Mouse (Mus musculus) kidney, embryonic 16.5 days (tissue): Measurements from ENCODE around the gene Mrpl37. TPM values are rescaled to one million over a fixed set of nuclear protein-coding genes. Genes with fewer than 3 reads are reported as not detected.

Experiments used
- ATAC-seq: fragments of 200-750 bp; cut with Nextera tagmentation; 2 replicates; pipeline ENCODE4 v1.8.0; 2017; ENCODE audit warnings: moderate TSS enrichment; ENCODE audit not compliant: low FRiP score, low TSS enrichment
- H3K27ac ChIP-seq: fragments of 300-500 bp; sonication (generic); 2 replicates; pipeline ENCODE4 v1.5.1; 2014; ENCODE audit warnings: low read length
- H3K27me3 ChIP-seq: fragments of 300-500 bp; sonication (generic); 2 replicates; pipeline ENCODE4 v1.6.1; 2014; ENCODE audit warnings: low read length, control low read depth, mixed read lengths; ENCODE audit not compliant: insufficient read depth
- H3K36me3 ChIP-seq: fragments of 300-500 bp; sonication (generic); 2 replicates; pipeline ENCODE4 v1.6.1; 2014; ENCODE audit warnings: low read length, control low read depth, mixed read lengths; ENCODE audit not compliant: insufficient read depth
- H3K4me1 ChIP-seq: fragments of 300-500 bp; sonication (generic); 2 replicates; pipeline ENCODE4 v1.6.1; 2014; ENCODE audit warnings: low read length, control low read depth, mixed read lengths; ENCODE audit not compliant: insufficient read depth
- H3K4me2 ChIP-seq: fragments of 300-500 bp; sonication (generic); replicated peaks from 2 replicates; pipeline ENCODE4 v1.6.1; 2014; ENCODE audit warnings: low read depth, low read length
- H3K4me3 ChIP-seq: fragments of 300-500 bp; sonication (generic); 2 replicates; pipeline ENCODE4 v1.5.1; 2014; ENCODE audit warnings: mild to moderate bottlenecking, low read length
- H3K9ac ChIP-seq: fragments of 300-500 bp; sonication (generic); replicated peaks from 2 replicates; pipeline ENCODE4 v1.6.1; 2014; ENCODE audit warnings: low read length
- H3K9me3 ChIP-seq: fragments of 300-500 bp; sonication (generic); 2 replicates; pipeline ENCODE4 v1.6.1; 2016; ENCODE audit warnings: low read length, control low read depth
- WGBS: fragments of 180-500 bp; shearing (Covaris S2); extraction: QIAGEN DNeasy Blood & Tissue Kit; methylation state at CpG from one replicate; pipeline ENCODE4 v1.1.7; 2014; 5-methylcytosine and 5-hydroxymethylcytosine counted together
- polyA plus RNA-seq: library from polyadenylated mRNA; unstranded; fragments of >200 nt; fragmentation: Nextera tagmentation; extraction: Ambion mirVana; gene quantifications from 2 replicates; pipeline ENCODE4 v1.2.1, GENCODE M21; 2015

Mrpl37 gene
- polyA plus RNA-seq, 1 experiment from 2014 or later: 121 TPM

- no peak overlapping the region for H3K9ac ChIP-seq
- no peaks in the 10 kb centered on the region for H3K9me3 ChIP-seq
- 61% methylated on average over 4 of the region's 4 CpGs for WGBS
- ATAC-seq: no peak
- no peaks in the 10 kb centered on the region for H3K4me1 ChIP-seq
- H3K36me3 ChIP-seq: peaks cover 23% of the 10 kb centered on the region
- no peak overlapping the region for H3K27ac ChIP-seq
- H3K27me3 ChIP-seq: no peaks in the 10 kb centered on the region
- H3K4me3 ChIP-seq: no peak overlapping the region
- no peak overlapping the region for H3K4me2 ChIP-seq
Measured at GRCm38 (mm10) chr4:107051889-107052288, 14.8 kb downstream of the Mrpl37 start.

GRCm38 (mm10) chr4:107048568-107049162 lies 18.0 kb downstream of the Mrpl37 start:
- 93% methylated on average over 11 of the region's 11 CpGs for WGBS
- no peak overlapping the region for H3K4me2 ChIP-seq
- no peaks in the 10 kb centered on the region for H3K9me3 ChIP-seq
- H3K4me3 ChIP-seq: no peak overlapping the region
- no peak overlapping the region for H3K27ac ChIP-seq
- H3K36me3 ChIP-seq: peaks cover 26% of the 10 kb centered on the region
- no peak overlapping the region for H3K9ac ChIP-seq
- ATAC-seq: no peak
- H3K27me3 ChIP-seq: no peaks in the 10 kb centered on the region
- no peaks in the 10 kb centered on the region for H3K4me1 ChIP-seq

DNA sequence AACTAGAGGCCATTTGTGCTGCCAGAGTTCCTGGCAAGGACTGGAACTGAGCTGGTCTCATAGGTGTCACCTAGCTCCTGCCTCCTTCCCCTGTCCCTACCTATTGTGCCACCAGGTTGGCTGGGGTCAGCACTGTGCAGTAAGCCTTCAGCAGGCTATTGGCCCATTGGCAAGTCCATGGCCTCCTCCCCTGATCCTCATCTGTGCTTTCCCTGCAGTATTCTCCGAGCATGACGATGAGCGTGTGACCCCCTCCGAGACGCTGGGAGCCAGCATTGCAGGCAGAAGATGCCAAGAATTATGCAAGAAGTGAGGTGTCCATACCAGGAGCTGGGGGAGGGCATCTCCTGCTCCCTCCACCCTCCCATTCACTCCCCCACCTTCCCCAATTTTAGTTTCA lies 18.9 kb downstream of the Mrpl37 start:
- H3K4me2 ChIP-seq: no peak overlapping the region
- no peak overlapping the region for H3K27ac ChIP-seq
- no peaks in the 10 kb centered on the region for H3K4me1 ChIP-seq
- H3K9ac ChIP-seq: no peak overlapping the region
- WGBS: 82% methylated on average over 5 of the region's 5 CpGs
- H3K36me3 ChIP-seq: peaks cover 31% of the 10 kb centered on the region
- no peak for ATAC-seq
- no peaks in the 10 kb centered on the region for H3K9me3 ChIP-seq
- no peaks in the 10 kb centered on the region for H3K27me3 ChIP-seq
- H3K4me3 ChIP-seq: no peak overlapping the region

- H3K36me3 ChIP-seq: peaks cover 52% of the 10 kb centered on the region
- no peak overlapping the region for H3K4me2 ChIP-seq
- no peak for ATAC-seq
- H3K27me3 ChIP-seq: no peaks in the 10 kb centered on the region
- no peak overlapping the region for H3K4me3 ChIP-seq
- no peak overlapping the region for H3K9ac ChIP-seq
- no peaks in the 10 kb centered on the region for H3K9me3 ChIP-seq
- 98% methylated on average over 13 of the region's 13 CpGs for WGBS
- no peaks in the 10 kb centered on the region for H3K4me1 ChIP-seq
- no peak overlapping the region for H3K27ac ChIP-seq
Measured at GRCm38 (mm10) chr4:107045188-107045587, 21.5 kb downstream of the Mrpl37 start.

GRCm38 (mm10) chr4:107042304-107042703 lies 24.4 kb downstream of the Mrpl37 start:
- H3K27me3 ChIP-seq: no peaks in the 10 kb centered on the region
- no peak overlapping the region for H3K4me2 ChIP-seq
- WGBS: 91% methylated on average over 6 of the region's 6 CpGs
- no peak overlapping the region for H3K4me3 ChIP-seq
- H3K4me1 ChIP-seq: no peaks in the 10 kb centered on the region
- no peaks in the 10 kb centered on the region for H3K9me3 ChIP-seq
- H3K36me3 ChIP-seq: peaks cover 56% of the 10 kb centered on the region
- no peak overlapping the region for H3K9ac ChIP-seq
- no peak overlapping the region for H3K27ac ChIP-seq
- ATAC-seq: no peak

DNA sequence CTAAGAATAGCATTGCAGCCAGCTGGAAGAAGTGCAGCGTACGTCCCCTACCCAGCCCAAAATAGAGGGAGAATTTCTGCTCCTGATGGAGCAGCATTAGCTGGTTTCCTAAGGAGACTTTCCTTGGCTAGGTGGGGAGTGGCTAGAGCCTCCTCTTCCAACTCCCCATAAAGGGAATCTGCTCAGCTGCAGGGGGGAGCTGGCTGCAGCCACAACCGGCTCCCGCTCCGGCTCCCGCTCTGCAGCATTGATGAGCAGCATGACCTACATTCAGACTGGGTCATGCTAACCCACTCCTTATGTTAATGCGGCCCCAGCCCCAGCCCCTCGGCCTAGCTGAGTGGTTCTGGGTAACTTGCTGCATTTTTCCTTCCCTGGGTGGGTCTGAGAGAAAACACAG lies 27.4 kb downstream of the Mrpl37 start:
- no peaks in the 10 kb centered on the region for H3K4me1 ChIP-seq
- no peaks in the 10 kb centered on the region for H3K9me3 ChIP-seq
- no peak overlapping the region for H3K9ac ChIP-seq
- H3K36me3 ChIP-seq: peaks cover 61% of the 10 kb centered on the region
- no peak overlapping the region for H3K4me3 ChIP-seq
- no peak overlapping the region for H3K27ac ChIP-seq
- 78% methylated on average over 8 of the region's 8 CpGs for WGBS
- no peaks in the 10 kb centered on the region for H3K27me3 ChIP-seq
- no peak overlapping the region for H3K4me2 ChIP-seq
- ATAC-seq: no peak

DNA sequence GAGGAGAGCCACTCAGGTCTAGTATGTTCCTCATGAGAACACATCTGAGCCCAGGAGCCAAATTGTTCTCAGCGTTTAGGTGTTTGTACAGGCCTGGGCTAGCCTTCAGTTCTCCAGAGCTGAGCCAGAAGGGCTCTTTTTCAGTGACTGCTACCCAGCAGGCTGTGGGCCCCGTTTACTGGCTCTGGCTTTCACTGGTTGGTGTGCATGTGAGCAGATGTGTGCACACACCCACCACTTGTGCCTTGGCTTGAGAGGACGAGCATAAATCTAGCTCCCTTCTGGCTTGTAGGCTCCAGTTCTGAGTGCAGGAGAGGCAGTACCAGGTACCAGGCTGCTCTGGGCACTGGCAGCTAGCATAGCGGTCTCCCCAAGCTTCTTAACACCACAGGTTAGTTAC lies 28.4 kb downstream of the Mrpl37 start:
- Histone ChIP-seq H3K36me3 (peaks cover 63% of the 10 kb centered on the region), H3K9ac (no peak overlapping the region), H3K27ac (no peak overlapping the region), H3K27me3 (no peaks in the 10 kb centered on the region), H3K4me1 (no peaks in the 10 kb centered on the region), H3K4me2 (no peak overlapping the region), H3K9me3 (no peaks in the 10 kb centered on the region), H3K4me3 (no peak overlapping the region)
- ATAC-seq: no peak
- WGBS: 84% methylated on average over 4 of the region's 4 CpGs

DNA sequence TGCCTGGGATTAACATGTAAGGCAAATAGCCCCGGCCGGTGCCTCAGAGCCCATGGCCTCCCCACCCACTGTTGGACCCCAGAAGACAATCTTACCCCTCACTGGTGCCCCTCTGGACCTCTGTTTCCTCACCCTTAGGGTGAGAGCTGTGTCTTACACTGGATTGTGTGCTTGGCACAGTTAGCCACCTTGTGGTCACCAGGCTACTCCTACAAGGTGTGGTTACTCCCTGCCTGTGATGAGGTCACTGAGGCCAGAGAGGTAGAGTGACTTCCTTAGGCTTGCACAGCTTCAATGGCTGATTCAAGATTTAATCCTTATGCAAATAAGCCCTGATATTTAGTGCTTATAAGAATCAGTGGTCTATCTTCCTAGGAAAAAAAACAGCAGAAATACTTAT lies 29.7 kb downstream of the Mrpl37 start:
- peaks cover 67% of the 10 kb centered on the region for H3K36me3 ChIP-seq
- 95% methylated on average over 2 of the region's 2 CpGs for WGBS
- H3K4me3 ChIP-seq: no peak overlapping the region
- no peak overlapping the region for H3K9ac ChIP-seq
- no peaks in the 10 kb centered on the region for H3K4me1 ChIP-seq
- ATAC-seq: no peak
- no peak overlapping the region for H3K27ac ChIP-seq
- H3K9me3 ChIP-seq: no peaks in the 10 kb centered on the region
- no peaks in the 10 kb centered on the region for H3K27me3 ChIP-seq
- H3K4me2 ChIP-seq: no peak overlapping the region

DNA sequence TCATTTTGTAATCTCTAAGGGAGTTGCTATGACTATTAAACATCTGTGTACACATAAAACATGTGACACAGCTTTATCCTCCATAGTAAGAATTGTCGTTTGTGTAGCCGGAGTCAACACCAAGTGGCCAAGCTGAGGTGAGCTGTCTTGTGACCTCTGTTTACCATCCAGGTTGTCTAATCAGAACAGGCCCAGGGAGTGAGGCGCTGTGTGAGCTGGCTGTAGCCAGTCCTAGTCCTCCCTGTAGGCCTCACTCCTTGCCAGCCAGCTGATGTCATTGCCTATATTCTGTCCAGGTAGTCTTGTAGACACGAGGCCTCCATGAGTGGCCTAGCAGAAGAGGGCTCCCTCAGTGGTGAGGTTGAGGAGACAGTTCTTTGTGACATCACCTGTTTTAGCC lies 31.0 kb downstream of the Mrpl37 start:
- 84% methylated on average over 4 of the region's 4 CpGs for WGBS
- peaks cover 60% of the 10 kb centered on the region for H3K36me3 ChIP-seq
- no peaks in the 10 kb centered on the region for H3K9me3 ChIP-seq
- no peaks in the 10 kb centered on the region for H3K27me3 ChIP-seq
- no peak overlapping the region for H3K4me3 ChIP-seq
- H3K27ac ChIP-seq: no peak overlapping the region
- no peaks in the 10 kb centered on the region for H3K4me1 ChIP-seq
- no peak overlapping the region for H3K9ac ChIP-seq
- ATAC-seq: no peak
- no peak overlapping the region for H3K4me2 ChIP-seq

DNA sequence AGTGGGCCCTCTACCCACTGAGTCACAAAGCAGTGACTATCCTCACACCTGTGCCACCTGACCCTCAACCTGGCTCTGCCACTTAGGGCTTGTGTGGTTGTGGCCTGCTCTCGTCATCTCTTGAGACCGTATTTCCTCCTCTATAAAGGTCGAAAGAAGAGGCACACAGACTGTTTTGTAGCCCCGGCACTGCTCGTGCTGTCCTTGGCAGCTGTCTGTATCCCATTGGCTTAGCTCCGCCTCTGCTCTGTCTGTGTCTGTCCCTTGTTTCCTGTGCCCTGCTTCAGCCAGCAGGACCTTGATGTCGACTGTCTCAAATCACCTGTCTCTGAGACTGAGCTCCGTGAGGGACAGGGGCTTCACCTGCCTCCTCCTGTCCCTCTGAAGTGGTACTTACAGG lies 40.2 kb downstream of the Mrpl37 start:
- Histone ChIP-seq H3K4me2 (no peak overlapping the region), H3K4me3 (no peak overlapping the region), H3K36me3 (peaks cover 15% of the 10 kb centered on the region; the same call in 1 of the 2 replicates), H3K27me3 (no peaks in the 10 kb centered on the region), H3K27ac (no peak overlapping the region), H3K9ac (no peak overlapping the region), H3K9me3 (no peaks in the 10 kb centered on the region), H3K4me1 (no peaks in the 10 kb centered on the region)
- no peak for ATAC-seq
- 56% methylated on average over 8 of the region's 8 CpGs for WGBS
